Mouse (Mus musculus): ENCODE measurements around the gene Gm3854. TPM values are rescaled to one million over a fixed set of nuclear protein-coding genes. Genes with fewer than 3 reads are reported as not detected.
"Not testable (repeated sequence)": the region's sequence is repeated elsewhere in the genome, so short reads cannot be mapped to it uniquely, and the experiment has no call there.

Gm3854 gene
- polyA plus RNA-seq, 1 experiment from 2014 or later, result 0.18 TPM

- Histone ChIP-seq H3K9me3 (ENCODE audit: low read length) (no peaks in the 10 kb centered on the region), H3K36me3 (ENCODE audit: insufficient read depth, low read length) (no peaks in the 10 kb centered on the region), H3K9ac (replicated peaks; ENCODE audit: low read depth) (no peak overlapping the region), H3K4me2 (replicated peaks; ENCODE audit: low read depth, low read length) (no peak overlapping the region), H3K27me3 (replicated peaks; ENCODE audit: insufficient read depth, low read length) (no peaks in the 10 kb centered on the region), H3K4me3 (ENCODE audit: low read depth, low read length) (no peak overlapping the region), H3K27ac (ENCODE audit: low read length) (no peak overlapping the region), H3K4me1 (ENCODE audit: insufficient read depth, low read depth, low read length) (peaks cover 7% of the 10 kb centered on the region; the same call in 1 of the 2 replicates)
- no peak for TF ChIP-seq EP300 (IDR thresholded peaks at IDR 0.05)
- no peak for TF ChIP-seq CTCF (IDR thresholded peaks at IDR 0.05)
- DNase-seq (ENCODE audit: low spot score), result peak; percentile 24
- no peak for ATAC-seq
- 61% methylated on average over 1 of the region's 1 CpGs for WGBS
These were observed 21.2 kb downstream of the Gm3854 start for GRCm38 (mm10) chr7:6364761-6365160.

GRCm38 (mm10) chr7:6367185-6367584 lies 23.6 kb downstream of the Gm3854 start:
- ATAC-seq, result no peak
- Histone ChIP-seq H3K27me3 (replicated peaks; ENCODE audit: insufficient read depth, low read length) (no peaks in the 10 kb centered on the region), H3K4me3 (ENCODE audit: low read depth, low read length) (no peak overlapping the region), H3K36me3 (ENCODE audit: insufficient read depth, low read length) (no peaks in the 10 kb centered on the region), H3K4me2 (replicated peaks; ENCODE audit: low read depth, low read length) (no peak overlapping the region), H3K27ac (ENCODE audit: low read length) (no peak overlapping the region), H3K9me3 (ENCODE audit: low read length) (no peaks in the 10 kb centered on the region), H3K9ac (replicated peaks; ENCODE audit: low read depth) (no peak overlapping the region), H3K4me1 (ENCODE audit: insufficient read depth, low read depth, low read length) (peaks cover 5% of the 10 kb centered on the region; the same call in 1 of the 2 replicates)
- TF ChIP-seq EP300 (IDR thresholded peaks at IDR 0.05), result no peak
- no peak for TF ChIP-seq CTCF (IDR thresholded peaks at IDR 0.05)
- DNase-seq (ENCODE audit: low spot score), result no peak
- 91% methylated on average over 5 of the region's 5 CpGs for WGBS

GRCm38 (mm10) chr7:6368146-6368545 lies 24.6 kb downstream of the Gm3854 start:
- not testable (repeated sequence) for H3K4me2 ChIP-seq (replicated peaks; ENCODE audit: low read depth, low read length); H3K9me3 ChIP-seq (ENCODE audit: low read length); H3K27ac ChIP-seq (ENCODE audit: low read length); H3K9ac ChIP-seq (replicated peaks; ENCODE audit: low read depth); H3K4me3 ChIP-seq (ENCODE audit: low read depth, low read length); DNase-seq (ENCODE audit: low spot score); H3K36me3 ChIP-seq (ENCODE audit: insufficient read depth, low read length); H3K4me1 ChIP-seq (ENCODE audit: insufficient read depth, low read depth, low read length); ATAC-seq; H3K27me3 ChIP-seq (replicated peaks; ENCODE audit: insufficient read depth, low read length)
- 73% methylated on average over 5 of the region's 5 CpGs for WGBS

GRCm38 (mm10) chr7:6369460-6369859 lies 25.9 kb downstream of the Gm3854 start:
- H3K4me3 ChIP-seq (ENCODE audit: low read depth, low read length), result no peak overlapping the region
- H3K4me2 ChIP-seq (replicated peaks; ENCODE audit: low read depth, low read length), result no peak overlapping the region
- H3K4me1 ChIP-seq (ENCODE audit: insufficient read depth, low read depth, low read length), result no peaks in the 10 kb centered on the region
- DNase-seq (ENCODE audit: low spot score), result no peak
- no peaks in the 10 kb centered on the region for H3K27me3 ChIP-seq (replicated peaks; ENCODE audit: insufficient read depth, low read length)
- no peak overlapping the region for H3K27ac ChIP-seq (ENCODE audit: low read length)
- no peaks in the 10 kb centered on the region for H3K9me3 ChIP-seq (ENCODE audit: low read length)
- no peak overlapping the region for H3K9ac ChIP-seq (replicated peaks; ENCODE audit: low read depth)
- ATAC-seq, result no peak
- 85% methylated on average over 3 of the region's 3 CpGs for WGBS
- H3K36me3 ChIP-seq (ENCODE audit: insufficient read depth, low read length), result 0 out of 2 replicates have a peak, but pooled peaks cover 8% of the 10 kb centered on the region
- TF ChIP-seq EP300 (IDR thresholded peaks at IDR 0.05) (no peak), CTCF (IDR thresholded peaks at IDR 0.05) (no peak)

- DNase-seq (ENCODE audit: low spot score), result no peak
- no peak for ATAC-seq
- no peaks in the 10 kb centered on the region for H3K27me3 ChIP-seq (replicated peaks; ENCODE audit: insufficient read depth, low read length)
- no peak overlapping the region for H3K4me2 ChIP-seq (replicated peaks; ENCODE audit: low read depth, low read length)
- TF ChIP-seq CTCF (IDR thresholded peaks at IDR 0.05) (no peak), EP300 (IDR thresholded peaks at IDR 0.05) (no peak)
- 0 out of 2 replicates have a peak, but pooled peaks cover 8% of the 10 kb centered on the region for H3K36me3 ChIP-seq (ENCODE audit: insufficient read depth, low read length)
- 78% methylated on average over 3 of the region's 3 CpGs for WGBS
- H3K9me3 ChIP-seq (ENCODE audit: low read length), result no peaks in the 10 kb centered on the region
- no peak overlapping the region for H3K9ac ChIP-seq (replicated peaks; ENCODE audit: low read depth)
- H3K27ac ChIP-seq (ENCODE audit: low read length), result no peak overlapping the region
- H3K4me1 ChIP-seq (ENCODE audit: insufficient read depth, low read depth, low read length), result no peaks in the 10 kb centered on the region
- H3K4me3 ChIP-seq (ENCODE audit: low read depth, low read length), result no peak overlapping the region
These were observed 29.4 kb downstream of the Gm3854 start for GRCm38 (mm10) chr7:6372993-6373392.

GRCm38 (mm10) chr7:6378441-6378840 lies 34.9 kb downstream of the Gm3854 start:
- no peak overlapping the region for H3K9ac ChIP-seq (replicated peaks; ENCODE audit: low read depth)
- DNase-seq (ENCODE audit: low spot score), result no peak

GRCm38 (mm10) chr7:6381431-6381830 lies 37.9 kb downstream of the Gm3854 start:
- ATAC-seq, result no peak
- WGBS, result 79% methylated on average over 2 of the region's 2 CpGs
- H3K4me1 ChIP-seq (ENCODE audit: insufficient read depth, low read depth, low read length), result peaks cover 4% of the 10 kb centered on the region; the same call in 1 of the 2 replicates
- no peak overlapping the region for H3K4me3 ChIP-seq (ENCODE audit: low read depth, low read length)
- H3K27me3 ChIP-seq (replicated peaks; ENCODE audit: insufficient read depth, low read length), result no peaks in the 10 kb centered on the region
- H3K4me2 ChIP-seq (replicated peaks; ENCODE audit: low read depth, low read length), result no peak overlapping the region
- H3K9ac ChIP-seq (replicated peaks; ENCODE audit: low read depth), result no peak overlapping the region
- no peaks in the 10 kb centered on the region for H3K9me3 ChIP-seq (ENCODE audit: low read length)
- H3K36me3 ChIP-seq (ENCODE audit: insufficient read depth, low read length), result no peaks in the 10 kb centered on the region
- DNase-seq (ENCODE audit: low spot score), result no peak
- TF ChIP-seq EP300 (IDR thresholded peaks at IDR 0.05), result no peak
- peak; percentile 20; the same call in 1 of the 2 replicates for TF ChIP-seq CTCF (IDR thresholded peaks at IDR 0.05)
- H3K27ac ChIP-seq (ENCODE audit: low read length), result no peak overlapping the region

More at GRCm38 (mm10) chr7:6378441-6378840, 34.9 kb downstream of the Gm3854 start:
- H3K36me3 ChIP-seq (ENCODE audit: insufficient read depth, low read length), result no peaks in the 10 kb centered on the region
- H3K4me3 ChIP-seq (ENCODE audit: low read depth, low read length), result no peak overlapping the region
- no peak overlapping the region for H3K27ac ChIP-seq (ENCODE audit: low read length)
- H3K4me1 ChIP-seq (ENCODE audit: insufficient read depth, low read depth, low read length), result no peaks in the 10 kb centered on the region
- no peaks in the 10 kb centered on the region for H3K27me3 ChIP-seq (replicated peaks; ENCODE audit: insufficient read depth, low read length)
- H3K9me3 ChIP-seq (ENCODE audit: low read length), result no peaks in the 10 kb centered on the region
- TF ChIP-seq EP300 (IDR thresholded peaks at IDR 0.05) (no peak), CTCF (IDR thresholded peaks at IDR 0.05) (no peak)
- 80% methylated on average over 8 of the region's 8 CpGs for WGBS
- H3K4me2 ChIP-seq (replicated peaks; ENCODE audit: low read depth, low read length), result no peak overlapping the region
- ATAC-seq, result no peak

Measured in lung, postnatal 0 days (tissue).